Mouse (Mus musculus) small intestine, adult 2 months (tissue): Measurements from ENCODE around the gene 1700037H04Rik.

Experiments
- CTCF ChIP-seq: fragments of 200-500 bp; IDR thresholded peaks from 2 replicates; pipeline ENCODE4 v1.5.1; 2012; ENCODE audit warnings: low read depth, mild to moderate bottlenecking, control low read depth, inconsistent platforms, low read length, moderate library complexity, mixed read lengths; ENCODE audit not compliant: insufficient replicate concordance, insufficient read length; ENCODE audit errors: extremely low read depth
- POLR2A ChIP-seq: fragments of 200-500 bp; IDR thresholded peaks from 2 replicates; pipeline ENCODE4 v1.6.1; 2012; ENCODE audit warnings: low read depth, mild to moderate bottlenecking, control low read depth, inconsistent platforms, low read length, moderate library complexity

DNA sequence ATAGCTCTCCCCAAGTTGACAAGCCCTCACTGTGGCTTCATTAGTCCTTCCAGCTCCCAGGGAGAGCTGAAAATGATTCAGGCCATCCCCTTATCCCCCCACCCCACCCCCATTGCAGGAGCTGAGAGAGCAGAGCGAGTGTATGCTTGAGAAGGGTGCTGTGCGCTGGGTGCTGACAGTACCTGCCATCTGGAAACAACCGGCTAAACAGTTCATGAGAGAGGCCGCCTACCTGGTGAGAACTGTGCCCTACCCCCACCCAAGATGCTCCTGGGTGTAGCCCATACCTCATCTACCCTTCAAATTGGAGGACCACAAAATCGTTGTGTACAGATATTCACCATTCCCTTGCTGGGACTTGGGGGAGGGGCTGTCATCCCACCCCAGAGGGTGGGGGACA lies 20.6 kb downstream of the 1700037H04Rik start:
- TF ChIP-seq CTCF = no peak
- no peak for TF ChIP-seq POLR2A
